Mouse (Mus musculus) hindbrain, embryonic 11.5 days (tissue): Measurements from ENCODE around the gene Cgnl1. TPM values are rescaled to one million over a fixed set of nuclear protein-coding genes. Genes with fewer than 3 reads are reported as not detected.

Experiments used
- polyA plus RNA-seq: library from polyadenylated mRNA; unstranded; fragments of >200 nt; fragmentation: Nextera tagmentation; extraction: Ambion mirVana; gene quantifications from 2 replicates; pipeline ENCODE4 v1.2.1, GENCODE M21; 2014

Gene Cgnl1
- polyA plus RNA-seq, 1 experiment from 2014 or later: 6.3 TPM

Other genes starting within 250 kb of the Cgnl1 start
- 5.3 and 6.4 TPM in 2 replicates for gene Myzap, start 179.2 kb downstream of the Cgnl1 start, polyA plus RNA-seq